Mouse (Mus musculus): ENCODE data around the gene Vmn2r13. TPM values are rescaled to one million over a fixed set of nuclear protein-coding genes. Genes with fewer than 3 reads are reported as not detected.
"Not testable (repeated sequence)": the region's sequence is repeated elsewhere in the genome, so short reads cannot be mapped to it uniquely, and the experiment has no call there.

Gene Vmn2r13
- total RNA-seq (2015; ENCODE audit: low replicate concordance) (not detected in 2 replicates), total RNA-seq (2017; ENCODE audit: low replicate concordance) (not detected in 2 replicates)

GRCm38 (mm10) chr5:109192099-109192498, at the start of gene Vmn2r13:
Gene Vmn2r13 (minus strand): TSS chr5:109192199.
- not testable (repeated sequence) for ATAC-seq (replicated peaks; ENCODE audit: low FRiP score, poor library complexity, severe bottlenecking)

GRCm38 (mm10) chr5:109224608-109225007, 32.6 kb upstream of the Vmn2r13 start, which contains the start of gene Vmn2r14:
Gene Vmn2r14 (minus strand): TSS chr5:109224708.
- no peak for ATAC-seq (replicated peaks; ENCODE audit: low FRiP score, poor library complexity, severe bottlenecking)

GRCm38 (mm10) chr5:109166851-109167250, 25.1 kb downstream of the Vmn2r13 start:
- not testable (repeated sequence) for ATAC-seq (replicated peaks; ENCODE audit: low FRiP score, poor library complexity, severe bottlenecking)

GRCm38 (mm10) chr5:109160121-109160520, 31.9 kb downstream of the Vmn2r13 start:
- no peak for ATAC-seq (replicated peaks; ENCODE audit: low FRiP score, poor library complexity, severe bottlenecking)

GRCm38 (mm10) chr5:109159576-109159975, 32.4 kb downstream of the Vmn2r13 start:
- ATAC-seq (replicated peaks; ENCODE audit: low FRiP score, poor library complexity, severe bottlenecking) = not testable (repeated sequence)

GRCm38 (mm10) chr5:109158488-109159485, 33.2 kb downstream of the Vmn2r13 start:
- not testable (repeated sequence) for ATAC-seq (replicated peaks; ENCODE audit: low FRiP score, poor library complexity, severe bottlenecking)

- ATAC-seq (replicated peaks; ENCODE audit: low FRiP score, poor library complexity, severe bottlenecking) = no peak
These were observed 52.5 kb downstream of the Vmn2r13 start for GRCm38 (mm10) chr5:109139546-109139945.

- no peak for ATAC-seq (replicated peaks; ENCODE audit: low FRiP score, poor library complexity, severe bottlenecking)
These were observed 55.3 kb downstream of the Vmn2r13 start for GRCm38 (mm10) chr5:109136731-109137130.

Other genes with a start within 250 kb of the Vmn2r13 start
- not detected in 2 replicates for gene Vmn2r10, start 185.7 kb downstream of the Vmn2r13 start, total RNA-seq (2015; ENCODE audit: low replicate concordance)
- gene Vmn2r10, start 185.7 kb downstream of the Vmn2r13 start, total RNA-seq (2017; ENCODE audit: low replicate concordance) = not detected in 2 replicates
- gene Vmn2r11, start 132.6 kb downstream of the Vmn2r13 start, total RNA-seq (2015; ENCODE audit: low replicate concordance) = not detected in 2 replicates
- not detected in 2 replicates for gene Vmn2r11, start 132.6 kb downstream of the Vmn2r13 start, total RNA-seq (2017; ENCODE audit: low replicate concordance)
- not detected in 2 replicates for gene Vmn2r12, start 94.2 kb downstream of the Vmn2r13 start, total RNA-seq (2015; ENCODE audit: low replicate concordance)
- not detected in 2 replicates for gene Vmn2r12, start 94.2 kb downstream of the Vmn2r13 start, total RNA-seq (2017; ENCODE audit: low replicate concordance)
- not detected in 2 replicates for gene Vmn2r14, start 32.5 kb upstream of the Vmn2r13 start, total RNA-seq (2015; ENCODE audit: low replicate concordance)
- gene Vmn2r14, start 32.5 kb upstream of the Vmn2r13 start, total RNA-seq (2017; ENCODE audit: low replicate concordance) = not detected in 2 replicates
- gene Vmn2r15, start 105.4 kb upstream of the Vmn2r13 start, total RNA-seq (2015; ENCODE audit: low replicate concordance) = not detected in 2 replicates
- gene Vmn2r15, start 105.4 kb upstream of the Vmn2r13 start, total RNA-seq (2017; ENCODE audit: low replicate concordance) = not detected in 2 replicates
- gene Vmn2r16, start 138.0 kb upstream of the Vmn2r13 start, total RNA-seq (2015; ENCODE audit: low replicate concordance) = not detected in 2 replicates
- gene Vmn2r16, start 138.0 kb upstream of the Vmn2r13 start, total RNA-seq (2017; ENCODE audit: low replicate concordance) = not detected in 2 replicates
- not detected in 2 replicates for gene Vmn2r17, start 227.5 kb upstream of the Vmn2r13 start, total RNA-seq (2015; ENCODE audit: low replicate concordance)
- gene Vmn2r17, start 227.5 kb upstream of the Vmn2r13 start, total RNA-seq (2017; ENCODE audit: low replicate concordance) = not detected in 2 replicates

All from erythroid progenitor cell, adult 5-6 weeks (primary cell).